Mouse (Mus musculus) gastrocnemius, adult 2 months (tissue): ENCODE measurements at regions not wholly inside any gene's neighbourhood (a gene's known extent, or its start where the extent isn't known, plus 50 kb on each side); places are given as distances from the start of the nearest gene placed in this dataset.

Source experiments
- DNase-seq: peaks from one replicate; pipeline ENCODE4 v3.0.0; 2022
- H3K27ac ChIP-seq: fragments of 200-600 bp; 2 replicates; pipeline ENCODE4 v1.8.1; 2022; ENCODE audit warnings: mild to moderate bottlenecking
- H3K4me3 ChIP-seq: fragments of 200-600 bp; 2 replicates; pipeline ENCODE4 v1.8.1; 2022; ENCODE audit warnings: mild to moderate bottlenecking, moderate library complexity
- CTCF ChIP-seq: fragments of 200-600 bp; IDR thresholded peaks from 2 replicates; pipeline ENCODE4 v1.8.1; 2022; ENCODE audit warnings: antibody characterized with exemption, mild to moderate bottlenecking, moderate library complexity
- intact Hi-C: fragments of 180-260 bp; cut with DNase I; formaldehyde crosslinking; loops from one replicate; pipeline ENCODE4 v1.15.1; 2025

DNA sequence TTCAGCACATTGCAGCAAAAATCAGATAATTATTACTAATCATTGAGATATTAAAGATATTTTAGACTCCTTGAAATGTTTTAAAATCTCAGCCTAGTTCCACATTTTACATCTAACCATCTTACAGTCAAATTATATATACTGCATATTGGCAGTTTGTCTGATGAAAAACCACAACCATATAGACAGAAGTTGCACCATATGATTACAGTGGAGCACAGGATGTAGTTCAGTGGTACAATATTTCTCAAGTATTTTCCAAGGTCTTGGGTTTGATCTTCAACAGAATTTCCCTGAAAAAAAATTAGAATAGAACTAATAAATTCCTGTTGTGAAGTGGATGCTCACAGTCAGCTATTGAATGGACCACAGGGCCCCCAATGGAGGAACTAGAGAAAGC is 140.2 kb upstream of the Mbnl1 start:
- no peak for DNase-seq
- TF ChIP-seq CTCF: no peak
- Histone ChIP-seq H3K27ac (no peak overlapping the region), H3K4me3 (no peak overlapping the region)
- intact Hi-C loops: no loop called here

DNA sequence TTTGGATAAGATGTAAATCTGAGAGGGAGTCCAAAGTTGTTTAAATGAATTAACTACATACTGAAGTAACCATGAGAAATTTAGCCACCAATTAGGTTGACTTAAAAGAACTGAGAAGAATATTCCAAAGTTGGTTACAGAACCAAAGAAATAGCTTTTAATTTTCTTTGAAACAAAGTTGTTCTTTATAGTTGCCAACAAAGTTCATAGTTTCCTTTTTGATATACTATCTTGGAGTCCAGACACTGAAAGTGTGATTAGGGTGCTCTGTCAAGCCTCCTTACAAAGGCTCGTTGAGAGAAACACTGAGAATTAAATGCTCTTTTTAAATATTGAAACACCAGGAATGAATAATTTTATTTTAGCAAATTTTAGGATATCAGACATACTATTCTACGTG is 139.0 kb upstream of the Mbnl1 start:
- Histone ChIP-seq H3K27ac (no peak overlapping the region), H3K4me3 (no peak overlapping the region)
- no peak for TF ChIP-seq CTCF
- intact Hi-C loops: no loop called here
- no peak for DNase-seq

DNA sequence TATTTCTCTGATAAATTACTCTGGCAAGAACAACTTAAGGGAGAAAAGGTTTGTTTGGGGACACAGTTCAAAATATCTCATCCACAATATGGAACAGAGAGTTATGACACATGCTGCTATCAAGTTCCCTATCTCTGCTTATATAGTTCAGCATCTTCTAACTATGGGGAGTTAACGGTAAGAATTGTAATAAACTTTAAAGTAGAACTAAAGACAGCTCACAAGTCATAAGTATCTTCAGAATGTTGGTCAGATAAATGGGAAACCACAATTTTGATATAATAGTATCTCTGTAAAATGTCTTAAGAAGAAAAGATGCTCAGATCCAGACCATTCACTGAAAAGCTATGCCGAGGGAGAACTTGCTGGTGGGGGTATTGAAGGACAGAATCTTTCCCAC is 138.5 kb upstream of the Mbnl1 start:
- DNase-seq: no peak
- intact Hi-C loops: no loop called here
- H3K27ac ChIP-seq: no peak overlapping the region
- no peak for TF ChIP-seq CTCF
- H3K4me3 ChIP-seq: no peak overlapping the region

DNA sequence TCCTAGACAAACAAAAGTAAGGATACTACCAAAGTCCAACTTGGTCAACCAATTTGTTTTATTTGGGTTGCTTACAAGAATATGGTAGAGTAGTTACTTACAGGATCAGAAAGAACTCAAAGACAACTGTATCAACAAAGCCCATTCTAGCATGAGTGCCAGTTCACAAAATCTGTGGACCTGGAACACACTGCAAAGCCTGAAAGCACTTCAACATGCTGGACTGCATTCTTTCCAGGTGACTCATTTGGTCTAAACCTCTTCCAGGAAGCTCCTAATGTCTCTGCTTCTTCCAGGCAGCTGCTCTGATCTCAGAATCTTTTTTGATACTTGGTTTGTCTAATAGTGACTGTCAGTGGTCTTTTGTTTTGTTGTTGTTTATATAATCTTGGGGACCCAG is 126.2 kb upstream of the Mbnl1 start:
- DNase-seq: peak; percentile 14
- no peak for TF ChIP-seq CTCF
- Histone ChIP-seq H3K4me3 (no peak overlapping the region), H3K27ac (peak overlapping the region; percentile 54)
- intact Hi-C loops: no loop called here

DNA sequence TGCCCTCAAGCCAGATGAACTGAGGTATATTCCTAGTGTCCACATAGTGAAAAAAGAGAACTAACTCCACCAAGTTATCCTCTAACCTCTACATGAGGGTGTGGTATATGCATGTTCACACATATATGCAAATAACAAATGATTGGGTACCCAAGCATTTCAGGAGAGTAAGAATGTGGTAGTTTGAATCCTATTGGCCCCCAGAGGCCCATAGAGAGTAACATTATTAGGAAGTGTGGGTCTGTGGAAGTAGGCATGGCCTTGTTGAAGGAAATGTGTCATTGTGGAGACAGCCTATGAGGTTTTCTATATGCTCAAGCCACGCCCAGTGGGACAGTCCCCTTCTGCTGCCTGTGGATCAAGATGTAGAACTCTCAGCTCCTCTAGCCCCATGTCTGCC is 125.6 kb upstream of the Mbnl1 start:
- peak overlapping the region; percentile 54 for H3K27ac ChIP-seq
- no peak overlapping the region for H3K4me3 ChIP-seq
- intact Hi-C loops: no loop called here
- no peak for TF ChIP-seq CTCF
- no peak for DNase-seq

DNA sequence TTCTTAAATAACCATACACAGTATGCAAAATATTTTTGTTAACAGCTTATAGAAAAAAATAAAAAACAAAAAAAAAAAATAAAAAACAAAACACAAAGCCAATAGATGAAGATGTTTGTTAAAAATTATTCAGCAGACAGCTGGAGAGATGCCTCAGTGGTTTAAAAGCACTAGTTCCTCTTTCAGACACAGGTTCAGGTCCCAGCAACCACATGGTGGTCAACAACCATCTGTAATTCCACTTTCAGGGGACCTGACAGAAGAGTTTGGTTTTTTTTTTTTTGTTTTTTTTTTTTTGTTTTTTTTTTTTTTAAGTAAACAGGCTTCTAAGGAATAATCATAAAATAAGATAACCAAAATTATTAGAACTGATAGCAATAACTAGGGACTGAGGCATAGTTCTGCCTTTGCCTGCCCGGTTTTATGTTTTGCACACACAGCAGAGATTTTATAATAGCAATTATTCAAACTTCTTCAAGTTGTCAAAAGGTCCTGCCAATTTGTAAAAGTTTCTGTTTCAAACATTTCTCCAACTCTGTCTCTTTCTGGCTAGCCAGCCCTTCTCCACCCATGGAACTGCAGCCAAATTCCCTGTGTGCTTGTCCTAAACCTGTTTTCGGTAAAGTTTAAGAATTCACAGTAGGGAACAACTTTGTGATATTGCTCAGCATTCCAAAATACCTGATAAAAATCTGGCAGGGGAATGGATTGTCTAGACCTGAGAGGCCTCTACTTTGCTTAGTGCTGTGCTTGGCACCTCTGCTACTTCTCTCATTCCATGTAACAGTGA is 101.3 kb upstream of the Mbnl1 start:
- peak; percentile 38 for DNase-seq
- intact Hi-C loops: no loop called here
- peak overlapping the region; percentile 53; the same call in 1 of the 2 replicates for H3K27ac ChIP-seq
- TF ChIP-seq CTCF: no peak
- H3K4me3 ChIP-seq: no peak overlapping the region

DNA sequence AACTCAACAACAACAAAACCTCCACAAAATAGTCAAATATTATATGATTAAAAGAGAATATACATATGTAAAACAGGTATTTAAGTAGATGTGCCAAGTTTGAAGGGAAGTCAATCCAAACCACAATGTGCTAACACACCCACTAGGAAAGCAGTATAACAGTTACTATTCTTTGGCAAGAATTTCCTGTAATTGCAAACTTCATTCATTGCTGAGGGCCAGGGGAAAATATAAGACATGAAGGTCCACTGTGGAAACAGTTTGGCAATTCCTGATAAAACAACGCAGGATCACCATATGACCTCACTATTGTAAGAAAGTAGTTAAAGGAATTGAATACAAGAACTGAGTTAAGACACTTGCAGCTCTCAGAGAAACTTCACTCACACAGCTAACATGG is 99.0 kb upstream of the Mbnl1 start:
- intact Hi-C loops: no loop called here
- DNase-seq: no peak
- TF ChIP-seq CTCF: no peak
- H3K27ac ChIP-seq: no peak overlapping the region
- H3K4me3 ChIP-seq: no peak overlapping the region

DNA sequence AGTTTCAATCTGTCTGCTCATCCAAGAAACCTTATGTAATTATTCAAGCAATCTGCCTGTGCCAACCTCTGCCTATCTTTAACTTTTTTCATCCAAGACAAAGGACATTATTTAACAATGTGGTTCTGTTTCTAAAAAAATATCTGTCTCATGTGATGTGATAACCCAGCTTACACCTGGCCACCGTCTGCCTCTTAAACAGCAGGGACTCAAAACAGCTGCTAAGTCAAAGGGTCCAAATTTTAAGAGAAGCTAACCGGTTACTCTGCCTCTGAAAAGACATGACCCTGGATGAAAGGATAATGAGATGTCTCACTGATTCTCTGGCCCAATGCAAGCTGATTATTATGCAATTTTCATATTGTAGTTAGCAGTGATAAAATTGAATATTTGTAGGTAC is 84.0 kb upstream of the Mbnl1 start:
- no peak for TF ChIP-seq CTCF
- intact Hi-C loops: no loop called here
- H3K4me3 ChIP-seq: no peak overlapping the region
- no peak overlapping the region; the same call in 1 of the 2 replicates for H3K27ac ChIP-seq
- no peak for DNase-seq

DNA sequence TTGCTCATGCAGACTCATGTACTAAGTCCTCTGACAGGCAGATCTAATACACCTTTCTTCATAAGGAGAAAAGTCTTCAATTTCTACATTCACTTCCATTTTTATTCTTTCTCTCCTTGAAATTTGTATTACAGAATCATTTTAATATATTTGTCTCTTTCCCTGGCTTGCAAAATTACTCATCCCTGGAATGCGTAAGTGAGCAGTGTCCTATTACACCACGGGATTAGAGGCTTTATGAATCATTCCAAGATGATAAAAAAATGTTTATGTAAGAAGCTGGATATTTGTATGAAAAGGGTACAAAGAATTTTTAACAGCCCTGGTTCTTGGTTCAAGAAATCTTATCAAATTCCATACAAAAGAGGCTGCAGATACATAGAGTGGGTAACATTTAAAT is 83.6 kb upstream of the Mbnl1 start:
- TF ChIP-seq CTCF: no peak
- intact Hi-C loops: no loop called here
- Histone ChIP-seq H3K4me3 (no peak overlapping the region), H3K27ac (no peak overlapping the region; the same call in 1 of the 2 replicates)
- no peak for DNase-seq

DNA sequence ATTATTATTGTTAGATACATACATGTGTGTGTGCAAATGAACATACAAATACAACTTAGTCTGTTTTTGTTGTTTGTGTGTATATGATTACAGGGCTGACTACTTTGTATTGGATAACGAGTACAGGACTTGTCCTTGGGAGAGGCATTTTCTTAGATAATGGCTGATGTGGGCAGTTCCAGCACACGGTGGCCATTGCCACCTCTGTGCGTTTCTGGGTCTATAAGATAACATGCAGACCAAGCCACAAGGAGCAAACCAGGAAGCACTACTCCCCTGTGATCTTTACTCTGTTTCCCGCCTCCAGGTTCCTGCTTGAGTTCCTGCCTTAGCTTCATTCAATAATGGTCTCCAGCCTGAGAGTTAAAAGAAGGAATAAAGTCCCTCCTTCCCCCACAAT is 77.3 kb upstream of the Mbnl1 start:
- intact Hi-C loops: no loop called here
- H3K27ac ChIP-seq: no peak overlapping the region
- no peak overlapping the region for H3K4me3 ChIP-seq
- no peak for DNase-seq
- no peak for TF ChIP-seq CTCF

DNA sequence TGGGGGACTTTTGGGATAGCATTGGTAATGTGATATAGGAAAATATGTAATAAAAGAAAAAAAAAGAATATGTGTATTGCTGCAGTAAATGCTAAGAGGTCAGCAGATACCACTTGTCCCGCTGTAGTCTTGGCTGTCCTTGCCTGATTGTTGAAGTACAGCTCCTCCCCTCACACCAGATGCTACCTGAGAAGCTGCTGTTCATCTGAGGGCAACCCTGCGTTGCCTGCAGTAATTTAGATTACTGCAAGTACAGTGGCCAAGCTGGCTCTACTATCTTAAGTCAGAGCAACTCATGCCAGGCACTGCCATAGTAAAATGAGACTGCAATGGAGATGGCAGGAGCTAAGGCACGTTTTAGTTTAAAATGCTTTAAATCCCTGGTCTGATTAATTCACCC is 75.7 kb upstream of the Mbnl1 start:
- TF ChIP-seq CTCF: no peak
- Histone ChIP-seq H3K27ac (no peak overlapping the region), H3K4me3 (no peak overlapping the region)
- intact Hi-C loops: no loop called here
- DNase-seq: no peak

DNA sequence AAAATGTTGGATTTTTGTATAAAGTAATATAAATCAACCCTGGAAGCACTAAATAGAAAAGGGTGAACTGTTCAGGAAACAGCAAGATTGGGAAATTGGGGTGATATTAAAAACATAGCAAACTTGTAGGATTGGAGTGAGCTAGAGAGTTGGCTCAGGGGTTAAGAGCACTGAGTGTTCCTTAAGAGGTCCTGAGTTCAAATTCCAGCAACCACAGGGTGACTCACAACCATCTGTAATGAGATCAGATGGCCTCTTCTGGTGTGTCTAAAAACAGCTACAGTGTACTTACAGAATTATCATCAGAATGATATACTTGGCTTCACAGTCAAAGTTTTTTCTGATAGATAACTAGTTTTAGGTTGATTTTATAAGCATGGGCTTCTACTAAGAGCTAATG is 73.8 kb upstream of the Mbnl1 start:
- no peak for DNase-seq
- no peak for TF ChIP-seq CTCF
- intact Hi-C loops: no loop called here
- no peak overlapping the region for H3K27ac ChIP-seq
- H3K4me3 ChIP-seq: no peak overlapping the region

DNA sequence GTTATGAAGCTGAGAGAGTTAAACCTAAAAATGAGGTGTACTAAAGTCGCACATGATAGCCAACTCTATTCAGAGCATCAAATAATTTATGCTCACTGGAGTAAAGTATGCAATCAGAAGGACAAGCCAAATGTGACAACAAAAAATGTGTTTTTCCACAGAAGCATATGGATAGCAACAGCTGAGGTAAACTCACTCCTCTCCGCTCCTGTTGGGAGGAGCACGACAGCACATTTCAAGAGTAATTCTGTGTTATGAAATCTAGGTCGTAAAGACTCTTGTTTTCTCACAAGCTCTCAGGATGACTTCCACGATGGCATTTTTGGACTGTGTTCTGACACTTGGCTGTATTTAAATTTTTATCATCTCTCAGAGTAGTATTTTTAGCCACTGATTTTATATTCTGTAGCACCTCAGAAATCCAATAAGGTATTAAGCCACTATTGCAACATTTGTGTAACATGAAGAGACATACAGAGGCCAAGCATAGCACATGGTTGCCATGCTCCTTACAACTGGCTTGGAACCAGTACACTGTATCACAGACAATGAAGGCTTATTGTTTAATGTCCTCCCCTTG is 70.3 kb upstream of the Mbnl1 start:
- Histone ChIP-seq H3K27ac (peak overlapping the region; percentile 3; the same call in 1 of the 2 replicates), H3K4me3 (no peak overlapping the region)
- intact Hi-C loops: loop anchor here (10.0 kb wide), 1 partner anchor 212 kb away; no protein-coding TSS in a partner anchor
- no peak for TF ChIP-seq CTCF
- DNase-seq: no peak

DNA sequence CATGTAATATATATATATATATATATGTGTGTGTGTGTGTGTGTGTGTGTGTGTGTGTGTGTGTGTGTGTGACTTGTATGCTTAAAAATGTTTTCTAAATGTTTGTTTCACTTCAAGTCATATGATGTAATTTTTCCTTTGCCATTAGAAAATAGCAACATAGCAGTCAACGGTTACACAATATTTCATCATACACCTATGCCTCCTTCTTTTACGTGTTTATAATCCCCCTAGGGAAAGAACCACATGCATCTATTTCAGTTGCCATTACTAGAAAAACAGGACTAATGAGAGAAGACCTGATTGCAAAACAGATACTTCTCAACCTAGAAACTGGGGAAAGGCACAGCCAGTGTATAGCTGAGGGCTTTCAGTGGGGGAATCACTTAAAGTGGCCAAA is 65.2 kb upstream of the Mbnl1 start:
- intact Hi-C loops: loop anchor here (5.0 to 10.0 kb wide), 2 partner anchors 95 to 207 kb away; no protein-coding TSS in a partner anchor
- Histone ChIP-seq H3K27ac (peak overlapping the region; percentile 93), H3K4me3 (no peak overlapping the region)
- no peak for TF ChIP-seq CTCF
- no peak for DNase-seq
